Mouse (Mus musculus) embryo, embryonic 10.5 days (tissue): ENCODE measurements around the gene Map1lc3a.

ENCODE experiments used
- DNase-seq: peaks from one replicate; pipeline ENCODE4 v3.0.0-alpha.2; 2015; ENCODE audit warnings: low spot score

Gene Map1lc3a

DNA sequence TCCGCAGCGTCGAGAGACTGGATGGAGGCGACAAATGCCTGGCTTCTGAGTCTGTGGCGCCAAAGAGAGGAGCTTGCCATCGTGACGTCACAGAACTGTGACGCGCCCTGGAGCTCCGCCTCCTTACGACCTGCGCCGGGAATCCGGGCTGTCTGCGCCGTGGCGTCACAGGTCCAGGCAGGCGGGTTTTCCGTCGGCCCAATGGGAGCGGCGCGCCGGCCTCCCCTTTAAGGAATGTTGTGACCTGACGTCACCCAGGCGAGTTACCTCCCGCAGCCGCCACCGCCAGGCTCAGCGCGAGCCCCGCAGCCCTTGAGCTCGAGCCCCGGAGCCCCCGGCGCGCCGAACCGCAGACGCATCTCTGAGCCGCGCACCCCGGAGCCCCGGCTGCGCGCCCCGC, at the start of gene Map1lc3a:
Gene Map1lc3a, plus strand, starts transcription at position 103 of the 400 bp plus-strand sequence.
- DNase-seq = peak; percentile 95

DNA sequence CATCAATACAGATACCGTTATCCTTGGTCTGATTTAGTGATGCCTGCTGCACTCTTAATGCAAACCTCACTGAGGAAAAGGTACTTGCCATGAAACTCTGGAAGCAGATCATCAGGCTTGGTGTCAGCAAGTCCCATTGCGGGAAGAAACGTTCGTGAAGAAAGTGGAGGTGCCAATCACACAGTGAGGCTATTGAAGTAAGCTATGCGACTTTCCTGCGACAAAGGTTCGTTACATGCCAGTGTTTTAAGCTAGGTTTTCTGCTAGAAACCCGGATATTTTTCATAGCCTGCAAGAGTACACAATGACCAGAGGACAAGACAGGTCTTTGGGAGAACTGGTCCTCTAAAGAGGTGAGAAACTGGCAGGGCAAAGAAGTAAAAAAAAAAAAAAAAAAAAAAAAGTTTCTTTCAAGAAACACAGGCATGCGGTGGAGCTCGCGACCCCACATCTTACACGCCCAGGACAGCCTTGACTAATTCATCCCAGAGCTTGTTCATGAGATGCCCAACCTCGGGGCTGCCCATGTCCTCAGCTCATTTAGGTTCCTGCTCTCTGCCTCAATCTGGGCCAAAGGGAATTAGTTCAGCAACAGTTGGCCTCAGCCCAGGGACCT, 40.2 kb upstream of the Map1lc3a start:
- DNase-seq = peak; percentile 50

DNA sequence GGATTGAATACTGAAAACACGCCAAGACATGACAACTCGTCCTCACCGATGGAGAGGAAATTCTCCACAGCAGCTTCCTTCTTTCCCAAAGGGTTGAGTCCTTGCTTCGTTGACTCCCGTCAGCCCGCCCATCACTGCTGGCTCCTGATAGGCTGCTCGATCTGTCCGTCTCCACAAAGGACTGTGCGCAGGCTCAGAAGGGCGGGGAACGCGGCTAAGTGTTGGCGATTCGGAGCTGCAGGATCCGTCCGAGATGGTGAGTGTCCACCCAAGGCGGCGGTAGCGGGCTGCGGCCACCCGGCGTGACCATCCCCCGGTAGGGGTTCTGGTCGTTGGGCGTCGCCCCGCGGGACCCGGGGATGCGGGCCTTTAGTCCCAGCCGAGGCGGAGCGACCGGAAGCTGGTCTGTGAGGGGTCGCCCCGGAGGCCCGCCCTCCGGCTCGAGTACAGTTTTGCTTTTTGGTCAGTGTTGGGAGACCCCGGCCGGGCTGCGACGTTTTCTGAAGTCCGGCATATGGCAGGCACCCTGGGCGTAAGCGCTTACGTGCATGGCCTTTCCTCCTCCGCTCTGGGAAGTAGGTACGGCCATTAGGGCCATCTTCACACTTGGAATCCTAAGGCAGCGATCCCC, 39.6 kb upstream of the Map1lc3a start, which contains the start of gene Dynlrb1:
Gene Dynlrb1, plus strand, starts transcription at position 172 of the 631 bp plus-strand sequence.
- DNase-seq = peak; percentile 99

DNA sequence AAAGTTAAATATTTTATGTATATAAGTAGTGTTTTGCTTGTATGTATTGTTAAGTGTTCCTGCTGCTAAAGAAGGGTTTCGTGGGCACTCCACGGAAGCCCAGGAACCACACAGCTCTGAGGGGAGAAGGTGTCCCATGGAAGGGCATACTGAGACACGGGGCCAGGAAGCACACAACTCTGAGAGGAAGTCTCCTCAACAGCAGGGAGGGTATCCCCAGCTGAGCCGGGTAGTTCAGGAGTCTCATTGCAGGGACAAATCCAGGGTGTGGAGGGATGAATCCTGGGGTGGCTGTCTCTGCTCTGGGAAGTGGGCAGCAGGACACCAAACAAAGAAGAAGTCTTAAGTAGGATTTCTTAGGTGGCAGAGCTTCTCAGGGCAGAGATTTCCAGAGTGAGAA, 38.8 kb upstream of the Map1lc3a start:
- no peak for DNase-seq

DNA sequence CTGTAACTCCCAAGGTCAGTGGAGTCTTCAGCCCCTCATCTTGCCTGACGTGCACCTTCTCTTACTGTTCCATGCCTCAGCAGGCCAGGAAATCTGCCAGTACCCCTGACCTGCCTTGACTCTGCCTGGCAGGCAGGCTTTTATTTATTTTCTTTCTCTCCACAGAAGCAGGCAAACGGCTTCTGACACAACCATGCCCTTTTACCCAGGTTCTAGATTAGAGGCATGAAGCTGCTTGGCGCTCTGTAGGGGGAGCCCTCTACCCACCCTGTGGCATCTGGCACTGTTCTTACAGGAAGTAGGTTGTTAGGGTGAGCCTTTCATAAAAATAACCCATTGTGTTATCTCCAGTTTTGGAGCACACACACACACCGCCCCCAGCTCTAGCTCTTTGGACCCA, 35.2 kb upstream of the Map1lc3a start:
- DNase-seq = no peak

DNA sequence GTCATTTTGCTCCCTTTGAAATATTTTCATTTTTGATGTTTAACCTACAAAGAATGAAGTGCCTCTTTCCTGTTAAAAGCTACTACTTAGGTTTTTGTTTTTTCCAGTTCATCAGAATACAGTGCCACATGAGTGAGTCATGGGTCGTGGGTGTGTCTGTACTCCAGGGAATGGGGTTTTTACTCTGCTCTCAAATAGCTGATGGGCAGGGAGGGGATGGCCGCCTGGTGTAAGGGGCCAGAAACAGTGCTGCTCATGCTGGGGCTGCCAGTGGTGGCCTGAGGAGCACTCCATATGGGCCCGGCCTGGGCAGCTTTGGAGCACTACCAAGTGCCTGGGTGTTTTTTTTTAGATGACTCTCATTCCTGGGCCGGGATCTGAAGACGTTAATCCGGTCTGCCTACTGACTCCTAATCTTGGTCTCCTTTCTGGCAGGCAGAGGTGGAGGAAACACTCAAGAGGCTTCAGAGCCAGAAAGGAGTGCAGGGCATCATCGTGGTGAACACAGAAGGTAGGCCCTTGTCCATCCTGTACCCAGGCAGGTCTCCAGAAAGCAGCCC, 33.7 kb upstream of the Map1lc3a start:
- DNase-seq = no peak

DNA sequence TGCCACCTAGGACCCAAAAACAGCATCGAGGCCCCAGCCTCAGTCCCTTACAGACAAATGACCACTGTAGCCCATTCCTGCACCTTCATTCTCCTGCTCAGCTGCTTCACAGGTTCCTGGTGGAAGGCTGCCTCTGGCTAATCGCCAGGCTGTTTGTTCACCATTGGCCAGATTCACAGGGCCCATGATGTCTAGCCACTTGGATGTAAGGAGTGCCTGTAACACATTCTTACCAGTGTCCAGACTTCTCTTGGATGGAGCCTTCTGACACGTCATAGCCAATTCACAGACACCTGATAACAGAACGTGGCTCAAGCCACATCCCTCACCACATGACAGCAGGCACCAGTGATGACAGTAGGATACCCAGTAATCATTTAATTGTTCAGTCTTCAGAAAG, 29.9 kb upstream of the Map1lc3a start:
- DNase-seq = no peak

DNA sequence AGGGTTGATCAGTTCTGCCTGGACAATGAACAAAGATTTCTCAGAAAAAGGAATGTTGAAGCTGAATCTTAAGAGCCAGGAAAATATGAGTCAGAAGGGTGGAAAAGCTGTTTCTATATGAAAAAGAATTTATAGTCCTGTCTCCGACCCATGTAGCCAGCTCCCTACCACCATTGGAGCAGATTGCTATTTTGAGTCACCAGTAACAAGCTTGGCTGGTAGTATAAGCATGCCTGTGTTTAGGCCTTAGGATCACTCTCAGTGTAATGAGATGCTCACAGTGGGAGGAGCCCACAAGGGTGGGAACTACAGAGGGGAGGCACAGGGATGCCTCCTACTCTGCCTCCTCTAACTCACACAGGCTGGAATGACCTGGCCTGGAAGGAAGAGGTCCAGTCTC, 27.9 kb upstream of the Map1lc3a start:
- DNase-seq = no peak

DNA sequence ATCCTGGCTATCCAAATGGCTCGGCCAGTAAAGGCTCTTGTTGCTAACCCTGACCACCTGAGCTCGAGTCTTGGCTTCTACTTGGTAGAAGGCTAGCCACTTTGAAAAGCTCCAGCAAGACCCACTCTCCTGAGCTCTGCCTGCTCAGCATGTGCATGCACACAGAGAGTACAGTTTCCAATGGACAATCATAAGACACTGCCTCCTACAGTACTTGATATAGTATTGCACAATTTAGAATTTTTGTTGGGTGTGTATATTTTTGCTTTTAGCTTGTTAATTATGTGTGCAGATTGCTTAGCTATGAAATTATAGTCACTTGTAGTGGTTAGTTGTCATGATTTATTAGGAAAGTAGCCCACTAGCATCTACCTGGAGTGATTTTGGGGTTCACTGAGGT, 27.4 kb upstream of the Map1lc3a start:
- DNase-seq = no peak

DNA sequence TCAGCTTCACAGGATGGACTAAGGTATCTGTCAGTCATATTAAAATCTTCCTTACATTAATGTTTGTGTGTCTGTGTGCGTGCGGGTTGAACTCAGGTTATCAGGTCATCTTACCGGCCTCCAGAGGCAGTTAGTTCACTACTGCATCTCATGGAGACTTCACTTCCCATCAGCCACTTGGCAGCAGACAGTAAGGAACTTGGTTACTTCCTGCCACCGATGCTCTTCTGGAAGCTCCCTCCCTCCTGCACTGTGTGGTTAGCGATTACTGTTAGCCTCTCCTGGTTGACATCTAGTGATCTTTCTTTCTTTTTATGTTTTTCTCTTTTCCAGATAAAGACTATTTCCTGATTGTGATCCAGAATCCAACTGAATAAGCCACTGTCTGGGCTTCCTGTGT, 26.5 kb upstream of the Map1lc3a start:
- DNase-seq = no peak

DNA sequence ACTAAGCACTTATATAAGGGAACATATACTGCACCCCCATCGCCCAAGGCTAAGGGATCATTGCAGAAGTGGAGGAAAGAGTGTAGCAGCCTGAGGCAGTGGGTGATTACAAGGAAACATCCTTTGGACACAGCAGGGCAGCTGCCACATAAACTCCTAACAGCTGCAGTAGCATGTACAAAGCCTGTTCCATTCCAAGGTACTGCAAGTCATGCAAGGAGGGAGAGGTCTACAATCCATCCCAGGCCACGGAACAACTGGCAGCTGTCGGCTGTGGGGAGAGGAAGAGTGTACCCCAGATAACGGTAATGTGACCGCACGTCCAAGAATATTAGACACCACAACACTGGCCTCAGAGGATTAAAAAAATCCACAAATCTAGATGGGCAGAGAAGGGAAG, 10.6 kb upstream of the Map1lc3a start:
- DNase-seq = no peak

DNA sequence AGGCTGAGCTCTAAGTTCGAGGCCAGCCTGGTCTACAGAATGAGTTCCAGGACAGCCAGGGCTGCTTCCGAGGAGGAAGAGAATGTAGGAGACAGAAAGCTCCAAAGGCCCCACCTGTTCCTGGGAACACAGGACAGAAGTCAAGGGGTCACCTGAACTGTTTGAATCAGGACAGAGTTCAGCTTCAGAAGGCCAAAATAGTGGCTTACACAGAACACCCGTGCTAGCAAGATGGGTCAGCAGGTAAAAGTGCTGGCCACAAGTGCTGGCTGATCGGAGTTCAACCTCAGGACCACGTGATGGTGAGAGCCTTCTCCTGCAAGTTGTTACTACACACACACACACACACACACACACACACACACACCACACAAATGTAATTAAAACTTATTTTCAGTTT, 9.2 kb upstream of the Map1lc3a start:
- no peak for DNase-seq

DNA sequence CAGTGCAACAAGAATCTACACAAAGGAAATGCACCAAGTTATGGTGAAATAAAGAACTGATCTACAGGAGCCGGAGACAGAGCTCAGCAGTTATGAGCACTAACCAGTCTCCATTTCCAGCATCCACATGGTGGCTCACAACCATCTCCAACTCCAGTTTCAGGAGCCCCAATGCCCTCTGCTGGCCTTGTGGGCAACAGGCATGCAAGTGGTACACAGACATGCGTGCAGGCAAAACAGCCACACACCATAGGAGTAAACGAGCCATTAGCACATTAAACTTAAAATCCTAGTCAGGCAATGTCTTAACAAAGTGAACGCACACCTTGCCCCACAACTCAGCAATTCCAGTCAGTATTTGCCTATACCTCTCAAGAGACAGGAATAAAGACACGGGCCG, 4.1 kb upstream of the Map1lc3a start:
- peak; percentile 17 for DNase-seq

DNA sequence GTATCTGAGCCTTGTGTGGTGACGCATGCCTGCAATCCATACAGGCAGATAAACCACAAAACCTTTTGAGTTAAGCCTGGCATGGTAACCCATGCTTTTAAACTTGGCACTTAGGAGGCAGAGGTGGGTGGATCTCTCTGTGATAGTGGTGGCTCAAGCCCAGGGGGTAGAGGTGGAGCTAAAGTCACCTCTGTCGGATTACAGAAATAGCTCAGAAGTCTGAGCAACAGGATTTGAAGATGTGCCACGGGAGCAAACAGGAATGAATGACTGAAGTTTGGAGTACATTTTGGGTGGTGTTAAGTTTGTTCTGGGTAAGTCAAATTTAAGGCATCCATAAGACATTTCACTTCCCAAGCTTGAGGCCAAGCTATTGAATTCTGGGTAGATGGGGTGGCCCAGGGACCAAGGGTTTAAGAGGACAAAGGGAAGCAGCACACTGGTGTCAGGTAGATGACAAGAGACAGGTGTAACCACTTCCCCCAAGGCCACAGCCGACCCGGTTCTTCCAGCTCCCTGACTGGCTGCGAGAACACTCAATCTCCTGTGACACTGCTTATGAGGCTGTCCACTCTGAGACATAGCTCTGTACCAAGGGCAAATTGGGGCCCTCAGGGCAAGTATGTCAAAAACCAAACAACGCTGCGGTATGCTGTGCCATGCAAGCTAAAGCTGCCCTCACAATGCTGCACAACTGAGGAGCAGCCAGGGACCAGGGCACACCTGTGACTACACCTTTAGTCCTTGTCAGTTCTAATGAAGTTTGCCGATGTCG, 3.5 kb upstream of the Map1lc3a start:
- DNase-seq = no peak

DNA sequence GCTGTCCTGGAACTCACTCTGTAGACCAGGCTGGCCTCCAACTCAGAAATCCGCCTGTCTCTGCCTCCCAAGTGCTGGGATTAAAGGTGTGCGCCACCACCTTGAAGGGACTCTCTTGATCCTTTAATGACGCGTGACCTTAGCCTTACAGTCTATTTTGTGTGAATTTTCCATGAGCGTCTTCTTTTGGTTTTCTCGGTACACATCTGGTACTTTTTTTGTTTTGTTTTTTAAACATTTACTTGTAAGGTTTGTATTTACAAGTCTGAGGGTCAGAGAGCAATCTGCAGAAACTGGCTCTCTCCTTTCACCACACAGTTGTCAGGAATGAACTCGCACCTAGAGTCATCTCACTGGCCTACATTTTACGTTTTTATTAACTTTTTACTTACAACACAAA, 2.5 kb upstream of the Map1lc3a start:
- DNase-seq = no peak

DNA sequence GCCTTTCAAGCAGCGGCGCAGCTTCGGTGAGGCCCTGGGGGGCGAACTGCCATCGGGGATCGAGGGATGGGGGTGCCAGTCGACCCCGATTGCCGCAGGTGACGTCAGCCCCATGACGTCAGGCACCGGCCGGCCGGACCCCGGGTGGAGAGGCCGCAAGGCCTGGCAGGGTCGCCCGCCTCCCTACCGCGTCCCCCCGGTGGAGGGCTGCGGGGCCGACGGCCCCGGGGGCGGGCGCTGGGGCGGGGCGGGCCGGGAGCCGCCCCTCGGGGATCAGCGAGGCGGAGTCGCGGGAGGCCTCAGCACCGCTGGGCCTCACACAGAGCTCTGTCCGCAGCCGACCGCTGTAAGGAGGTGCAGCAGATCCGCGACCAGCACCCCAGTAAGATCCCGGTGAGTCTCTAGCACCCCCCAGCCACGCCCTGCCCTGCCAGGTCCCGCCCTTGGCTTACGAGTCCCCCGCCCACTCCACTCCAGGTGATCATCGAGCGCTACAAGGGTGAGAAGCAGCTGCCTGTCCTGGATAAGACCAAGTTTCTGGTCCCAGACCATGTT, 601 bp downstream of the Map1lc3a start:
- peak; percentile 63 for DNase-seq

DNA sequence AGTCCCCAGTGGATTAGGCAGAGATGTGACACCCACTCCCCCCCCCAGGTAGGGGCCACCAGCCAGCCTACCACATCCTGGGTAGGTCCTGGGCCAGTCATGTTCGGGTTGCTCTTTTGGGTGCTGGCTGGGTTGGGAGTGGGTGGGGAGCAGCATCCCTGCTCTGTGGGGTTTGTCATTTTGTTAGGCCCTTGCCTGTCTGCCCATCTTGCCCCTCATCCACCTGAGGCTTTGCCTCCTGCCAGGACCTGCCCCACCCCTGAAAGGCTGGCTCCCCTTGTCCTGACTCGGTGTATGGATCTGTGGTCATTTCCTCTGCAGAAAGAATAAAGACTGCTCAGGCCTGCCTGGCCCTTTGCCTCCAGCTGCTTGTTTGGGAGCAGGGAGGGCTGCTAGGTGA, 1.6 kb downstream of the Map1lc3a start:
- DNase-seq = no peak

DNA sequence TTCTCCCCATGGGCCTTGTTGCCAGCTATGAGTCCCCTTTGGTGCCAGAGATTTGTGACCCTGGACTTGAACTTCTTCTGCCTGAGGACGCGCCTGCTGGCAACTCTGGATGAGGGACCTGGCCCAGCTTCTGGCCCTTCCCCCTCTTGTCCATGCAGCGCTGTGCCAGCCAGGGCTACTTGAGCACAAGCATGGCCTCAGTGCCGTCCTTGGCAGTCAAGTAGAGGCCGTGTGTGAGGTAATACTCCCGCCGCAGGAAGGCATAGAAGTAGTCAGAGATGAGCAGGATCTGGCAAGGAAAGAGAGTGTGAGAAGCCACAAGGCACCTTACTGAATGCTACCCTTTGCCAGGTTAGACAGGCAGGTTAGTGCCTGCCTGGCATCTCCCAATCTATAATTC, 2.3 kb downstream of the Map1lc3a start:
- no peak for DNase-seq

DNA sequence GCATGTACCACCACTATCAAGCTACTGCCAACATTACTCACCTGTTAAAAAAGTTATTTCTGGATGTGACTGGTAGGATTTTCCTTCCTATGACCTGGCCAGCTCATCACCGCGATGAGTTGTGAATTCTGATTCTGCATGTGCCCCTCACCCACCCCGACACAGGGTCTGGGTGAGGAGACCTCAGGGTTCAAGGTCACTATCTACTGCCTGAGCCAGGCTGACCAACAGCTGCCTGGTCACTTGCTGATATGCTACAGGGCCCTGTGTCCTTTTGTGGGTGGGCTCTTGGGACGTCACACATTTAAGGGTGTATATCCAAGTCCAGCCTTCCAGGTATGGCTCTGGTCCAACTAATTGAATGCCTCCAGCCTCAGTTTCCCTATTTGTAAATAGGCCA, 3.1 kb downstream of the Map1lc3a start:
- DNase-seq = no peak

DNA sequence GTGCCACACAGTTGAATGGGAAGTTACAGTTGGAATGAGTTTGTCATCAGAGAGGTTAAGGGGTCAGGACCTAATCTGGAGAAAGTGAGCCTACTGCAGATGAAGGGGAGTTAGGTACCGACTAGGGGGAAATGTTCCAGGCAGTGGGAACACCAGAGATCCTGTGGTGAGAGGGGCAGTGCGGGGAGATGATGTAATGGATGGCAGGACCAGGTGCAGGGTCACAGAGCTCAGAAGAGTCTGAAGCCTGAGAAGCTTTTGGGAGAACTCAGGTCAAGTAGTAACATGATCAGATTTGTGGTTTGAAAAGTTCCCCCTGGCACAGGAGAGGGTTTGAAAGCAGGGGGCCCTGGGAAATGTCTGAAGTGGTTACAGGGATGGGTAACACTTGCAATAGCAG, 4.0 kb downstream of the Map1lc3a start:
- no peak for DNase-seq

DNA sequence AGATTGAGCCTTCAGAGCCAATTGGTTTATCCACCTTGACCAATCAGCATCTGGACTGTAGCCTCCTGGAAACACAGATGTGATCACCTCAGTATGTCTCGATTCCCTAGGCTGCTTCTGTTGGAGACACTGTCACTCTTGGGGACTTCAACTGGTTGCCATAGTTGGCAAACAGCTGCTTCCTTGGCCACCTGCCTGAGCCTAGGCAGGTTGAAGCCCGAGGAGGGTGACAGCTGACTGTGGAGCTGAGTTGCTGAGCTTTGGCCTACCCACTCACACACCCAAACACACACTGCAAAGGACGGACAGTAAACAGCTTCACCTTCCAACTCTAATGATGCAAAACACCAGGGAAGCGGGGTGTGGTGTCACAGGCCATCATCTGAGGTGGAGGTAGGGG, 7.7 kb downstream of the Map1lc3a start:
- no peak for DNase-seq

DNA sequence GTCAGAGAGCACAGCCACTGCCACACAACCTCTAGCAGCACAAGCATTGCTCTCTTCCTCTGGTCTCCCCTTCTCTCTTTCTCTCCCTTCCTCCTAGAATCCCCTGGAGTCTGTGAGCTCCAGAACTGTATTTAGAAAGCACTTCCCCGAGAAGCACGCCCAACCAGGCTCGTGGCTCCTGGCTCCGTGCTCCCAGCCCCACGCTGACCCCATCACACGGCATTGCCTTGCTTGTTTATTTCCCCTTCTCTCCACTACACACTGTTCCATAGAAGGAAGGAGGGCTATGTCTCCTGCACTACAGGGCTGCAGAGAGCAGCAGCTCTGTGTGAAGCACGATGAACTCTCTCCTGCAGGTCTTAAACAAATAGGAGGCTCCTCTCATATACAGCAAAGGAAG, 8.6 kb downstream of the Map1lc3a start:
- DNase-seq = no peak

DNA sequence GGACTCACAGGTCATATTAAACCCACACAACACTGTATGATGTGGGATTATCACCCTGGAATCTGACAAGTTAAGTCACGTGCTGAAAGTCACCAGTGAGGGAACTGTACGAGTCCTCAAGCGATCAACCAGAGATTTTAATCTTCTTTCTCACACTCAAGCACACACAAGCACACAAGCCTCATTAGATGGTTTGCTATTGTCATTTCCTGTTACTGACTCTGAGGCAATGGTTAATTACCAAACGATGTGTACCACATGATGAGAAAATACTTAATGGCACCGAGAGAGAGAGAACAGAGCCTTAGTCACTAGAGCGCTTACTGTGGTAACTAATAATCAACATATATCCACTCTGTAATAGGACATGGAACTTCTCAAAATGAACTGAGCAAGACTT, 9.6 kb downstream of the Map1lc3a start:
- DNase-seq = no peak
